Mouse (Mus musculus) right cerebral cortex, postnatal 14 days (tissue): Measurements from ENCODE around the gene Taf12.
A peak's percentile ranks its signal among the peaks of the same experiment; 100 is the strongest.

Experiments used
- DNase-seq: peaks from one replicate; pipeline ENCODE4 v3.0.0; 2022

Taf12 gene

GRCm38 (mm10) chr4:132315711-132316110, 41.5 kb downstream of the Taf12 start:
- no peak for DNase-seq

DNA sequence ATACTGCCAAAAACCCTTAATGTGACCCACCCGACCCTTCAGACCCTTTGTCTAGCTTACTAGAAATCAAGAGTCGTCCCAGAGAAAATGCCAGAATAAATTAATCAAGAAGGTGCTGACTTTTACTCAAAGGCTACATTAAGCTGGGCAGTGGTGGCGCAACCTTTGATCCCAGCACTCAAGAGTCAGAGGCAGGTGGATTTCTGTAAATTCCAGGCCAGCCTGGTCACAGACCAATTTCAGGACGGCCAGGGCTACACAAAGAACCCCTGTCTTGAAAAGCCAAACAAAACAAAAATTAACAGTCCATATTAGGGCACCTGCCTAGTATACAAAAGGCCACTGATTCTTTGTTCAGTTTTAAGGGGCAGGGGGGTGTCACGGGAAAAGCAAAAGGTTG, 52.3 kb downstream of the Taf12 start:
- no peak for DNase-seq

DNA sequence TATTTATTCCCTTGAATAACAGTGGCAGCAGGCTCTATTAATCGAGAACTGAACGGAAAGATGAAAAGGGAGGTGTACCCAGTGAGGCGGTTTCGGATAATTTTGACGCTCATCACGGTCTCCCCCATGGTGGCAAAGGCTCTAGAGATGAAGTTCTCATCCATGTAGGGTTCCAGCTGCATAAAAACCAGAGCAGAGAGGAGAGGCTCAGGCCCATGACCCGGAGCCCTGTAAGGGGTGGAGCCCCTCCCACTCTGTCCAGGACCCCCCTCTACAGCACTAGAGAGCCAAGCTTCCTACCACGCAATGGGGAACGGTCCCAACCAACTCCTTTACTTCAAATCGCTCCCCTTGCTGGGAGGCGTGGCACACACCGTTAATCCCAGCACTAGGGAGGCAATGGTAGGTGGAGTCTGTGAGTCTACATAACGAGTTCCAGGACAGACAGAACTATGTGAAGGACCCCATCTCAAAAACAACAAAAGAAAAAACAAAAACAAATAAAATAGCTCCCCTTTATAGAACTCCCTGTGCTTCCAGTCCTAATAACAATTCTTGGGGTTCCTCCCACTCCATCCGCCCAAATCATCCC, 54.3 kb downstream of the Taf12 start:
- DNase-seq = no peak

DNA sequence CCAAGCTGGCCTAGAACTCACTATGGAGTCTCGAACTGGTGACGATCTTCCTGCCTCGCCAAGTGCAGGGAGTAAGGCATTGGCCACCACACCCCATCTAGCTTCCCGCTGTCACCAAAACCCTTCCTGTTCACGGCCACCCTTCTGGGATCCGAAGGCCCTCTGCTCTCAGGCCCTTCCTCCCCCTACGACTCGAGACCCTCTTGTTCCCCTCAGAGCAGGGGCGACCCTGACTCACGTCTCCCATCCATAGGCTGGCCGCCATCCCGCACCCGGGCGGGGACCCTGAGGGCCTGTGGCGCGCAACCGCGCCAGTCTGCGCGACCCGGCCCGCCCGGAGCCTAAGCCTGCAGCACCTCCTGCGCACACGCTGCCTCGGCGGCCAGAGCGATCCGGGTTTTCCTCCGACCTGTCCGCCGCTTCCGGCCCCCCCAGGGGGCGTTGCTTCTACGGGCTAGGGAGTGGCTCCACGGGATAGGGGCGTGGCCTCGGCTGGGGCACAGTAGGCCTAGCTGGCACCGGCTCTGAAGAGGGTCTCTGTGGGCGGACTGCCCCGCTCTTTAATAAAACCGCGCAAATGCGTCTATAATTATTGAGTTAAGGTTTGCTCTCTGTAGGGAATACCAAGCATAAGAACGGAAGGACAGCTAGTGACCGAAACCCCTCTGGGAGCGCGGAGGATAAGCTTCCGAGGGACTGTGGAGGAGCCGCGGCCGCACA, 55.1 kb downstream of the Taf12 start, which contains the start of gene Trnau1ap:
Gene Trnau1ap, minus strand, starts transcription at position 424 of the 720 bp plus-strand sequence.
- peak; percentile 83 for DNase-seq

- no peak for DNase-seq
Measured at GRCm38 (mm10) chr4:132329835-132330354, 55.7 kb downstream of the Taf12 start.

DNA sequence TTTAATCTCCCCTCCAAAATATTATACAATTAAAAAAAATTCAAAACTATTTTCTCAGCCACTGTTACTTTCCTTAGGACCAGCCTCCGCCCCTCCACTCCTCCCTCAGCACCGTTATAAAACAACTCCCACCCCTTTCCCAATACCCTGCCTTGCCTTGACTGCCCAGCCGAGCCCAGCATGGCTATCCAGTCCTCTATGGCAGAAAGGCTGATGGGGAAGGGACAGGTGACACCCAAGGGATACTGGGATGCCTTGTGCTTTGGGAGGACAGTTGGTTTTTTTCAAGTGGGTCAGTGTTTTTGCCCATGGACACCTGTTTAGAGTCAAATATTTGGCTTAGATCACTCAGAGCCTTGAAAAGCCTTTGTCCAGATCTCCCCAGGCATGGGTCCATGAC, 57.8 kb downstream of the Taf12 start:
- no peak for DNase-seq

DNA sequence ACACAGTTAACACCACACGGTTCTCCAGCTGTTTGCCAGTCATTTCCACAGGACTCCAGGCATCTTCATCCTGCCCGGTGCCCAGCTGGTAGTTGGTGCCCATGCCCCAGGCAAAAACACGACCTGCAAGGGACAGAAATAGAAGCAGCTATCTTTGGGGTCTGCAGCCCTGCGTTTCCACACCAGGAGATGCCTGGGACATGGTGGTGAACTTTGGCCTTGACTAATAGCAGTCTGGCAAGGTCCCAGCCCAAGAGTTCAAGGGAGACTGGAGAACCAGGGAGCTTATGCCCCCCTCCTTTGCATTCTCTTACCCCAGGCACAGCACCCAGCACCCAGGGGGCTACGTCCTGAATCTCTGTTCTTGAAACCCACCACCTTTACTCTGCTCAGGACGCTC, 58.7 kb downstream of the Taf12 start:
- DNase-seq = no peak

- peak; percentile 40 for DNase-seq
Measured at GRCm38 (mm10) chr4:132338943-132339342, 64.8 kb downstream of the Taf12 start.

GRCm38 (mm10) chr4:132341451-132341850, 67.3 kb downstream of the Taf12 start:
- no peak for DNase-seq

GRCm38 (mm10) chr4:132344403-132345134, 70.4 kb downstream of the Taf12 start:
- no peak for DNase-seq
